Mouse (Mus musculus): ENCODE measurements around the gene Mrgbp. TPM values are rescaled to one million over a fixed set of nuclear protein-coding genes. Genes with fewer than 3 reads are reported as not detected.
A peak's percentile ranks its signal among the peaks of the same experiment; 100 is the strongest.

The Mrgbp gene
- 19.0 and 20.9 TPM in 2 replicates for polyA plus RNA-seq (2015; fragmentation: Nextera tagmentation; extraction: Ambion mirVana)

GRCm38 (mm10) chr2:180581002-180581401 lies at the start of gene Mrgbp:
Gene Mrgbp, plus strand, starts transcription at chr2:180581304.
- no peaks in the 10 kb centered on the region for H3K9me3 ChIP-seq (ENCODE audit: control insufficient read depth, low read length)
- no peak for ATAC-seq
- no peak within 1 kb of the TSS for H3K9ac ChIP-seq (ENCODE audit: low read depth, low read length)
- H3K27me3 ChIP-seq (replicated peaks; ENCODE audit: control insufficient read depth, insufficient read depth, low read length) = peaks cover 13% of the 10 kb centered on the region; the same call in 1 of the 2 replicates
- no peak within 1 kb of the TSS for H3K4me3 ChIP-seq (ENCODE audit: low read length)
- H3K27ac ChIP-seq (ENCODE audit: low read length) = no peak within 1 kb of the TSS
- H3K36me3 ChIP-seq (ENCODE audit: control insufficient read depth, insufficient read depth, low read length) = 0 out of 2 replicates have a peak, but pooled peaks cover 8% of the 10 kb centered on the region
- H3K4me1 ChIP-seq (ENCODE audit: control insufficient read depth, insufficient read depth, low read length) = peaks cover 9% of the 10 kb centered on the region
- WGBS = 65% methylated on average over 3 of the region's 3 CpGs
- H3K4me2 ChIP-seq (ENCODE audit: low read depth, low read length) = no peak within 1 kb of the TSS

GRCm38 (mm10) chr2:180531671-180532385 lies 49.3 kb upstream of the Mrgbp start:
- no peaks in the 10 kb centered on the region for H3K36me3 ChIP-seq (ENCODE audit: control insufficient read depth, insufficient read depth, low read length)
- H3K9ac ChIP-seq (ENCODE audit: low read depth, low read length) = no peak overlapping the region
- WGBS = 60% methylated on average over 7 of the region's 7 CpGs
- H3K27me3 ChIP-seq (replicated peaks; ENCODE audit: control insufficient read depth, insufficient read depth, low read length) = peaks cover 5% of the 10 kb centered on the region
- ATAC-seq = no peak
- no peak overlapping the region for H3K4me3 ChIP-seq (ENCODE audit: low read length)
- H3K4me2 ChIP-seq (ENCODE audit: low read depth, low read length) = no peak overlapping the region
- H3K9me3 ChIP-seq (ENCODE audit: control insufficient read depth, low read length) = no peaks in the 10 kb centered on the region
- peak overlapping the region; percentile 28; the same call in 1 of the 2 replicates for H3K27ac ChIP-seq (ENCODE audit: low read length)
- peaks cover 15% of the 10 kb centered on the region for H3K4me1 ChIP-seq (ENCODE audit: control insufficient read depth, insufficient read depth, low read length)

- no peaks in the 10 kb centered on the region for H3K9me3 ChIP-seq (ENCODE audit: control insufficient read depth, low read length)
- H3K27ac ChIP-seq (ENCODE audit: low read length) = peak overlapping the region; percentile 23; the same call in 1 of the 2 replicates
- peaks cover 3% of the 10 kb centered on the region for H3K27me3 ChIP-seq (replicated peaks; ENCODE audit: control insufficient read depth, insufficient read depth, low read length)
- H3K4me1 ChIP-seq (ENCODE audit: control insufficient read depth, insufficient read depth, low read length) = peaks cover 15% of the 10 kb centered on the region
- no peaks in the 10 kb centered on the region for H3K36me3 ChIP-seq (ENCODE audit: control insufficient read depth, insufficient read depth, low read length)
- ATAC-seq = no peak
- H3K4me3 ChIP-seq (ENCODE audit: low read length) = no peak overlapping the region
- no peak overlapping the region for H3K9ac ChIP-seq (ENCODE audit: low read depth, low read length)
- H3K4me2 ChIP-seq (ENCODE audit: low read depth, low read length) = no peak overlapping the region
- WGBS = 36% methylated on average over 6 of the region's 6 CpGs
Measured at GRCm38 (mm10) chr2:180532386-180532995, 48.6 kb upstream of the Mrgbp start.

- Histone ChIP-seq H3K9ac (ENCODE audit: low read depth, low read length) (no peak overlapping the region), H3K36me3 (ENCODE audit: control insufficient read depth, insufficient read depth, low read length) (no peaks in the 10 kb centered on the region), H3K4me2 (ENCODE audit: low read depth, low read length) (no peak overlapping the region), H3K4me3 (ENCODE audit: low read length) (no peak overlapping the region), H3K27me3 (replicated peaks; ENCODE audit: control insufficient read depth, insufficient read depth, low read length) (no peaks in the 10 kb centered on the region; the same call in 1 of the 2 replicates), H3K4me1 (ENCODE audit: control insufficient read depth, insufficient read depth, low read length) (peaks cover 15% of the 10 kb centered on the region), H3K27ac (ENCODE audit: low read length) (no peak overlapping the region), H3K9me3 (ENCODE audit: control insufficient read depth, low read length) (no peaks in the 10 kb centered on the region)
- ATAC-seq = no peak
- 75% methylated on average over 4 of the region's 4 CpGs for WGBS
Measured at GRCm38 (mm10) chr2:180533237-180533636, 47.9 kb upstream of the Mrgbp start.

GRCm38 (mm10) chr2:180543675-180544074 lies 37.4 kb upstream of the Mrgbp start:
- no peaks in the 10 kb centered on the region for H3K36me3 ChIP-seq (ENCODE audit: control insufficient read depth, insufficient read depth, low read length)
- WGBS = 70% methylated on average over 2 of the region's 2 CpGs
- no peak overlapping the region for H3K27ac ChIP-seq (ENCODE audit: low read length)

GRCm38 (mm10) chr2:180545046-180545445 lies 36.1 kb upstream of the Mrgbp start:
- no peak overlapping the region for H3K9ac ChIP-seq (ENCODE audit: low read depth, low read length)
- H3K9me3 ChIP-seq (ENCODE audit: control insufficient read depth, low read length) = no peaks in the 10 kb centered on the region
- no peak overlapping the region for H3K4me3 ChIP-seq (ENCODE audit: low read length)
- H3K4me1 ChIP-seq (ENCODE audit: control insufficient read depth, insufficient read depth, low read length) = 0 out of 2 replicates have a peak, but pooled peaks cover 4% of the 10 kb centered on the region
- 82% methylated on average over 18 of the region's 18 CpGs for WGBS
- no peak for ATAC-seq
- no peak overlapping the region for H3K27ac ChIP-seq (ENCODE audit: low read length)
- no peaks in the 10 kb centered on the region for H3K36me3 ChIP-seq (ENCODE audit: control insufficient read depth, insufficient read depth, low read length)
- no peaks in the 10 kb centered on the region for H3K27me3 ChIP-seq (replicated peaks; ENCODE audit: control insufficient read depth, insufficient read depth, low read length)
- no peak overlapping the region for H3K4me2 ChIP-seq (ENCODE audit: low read depth, low read length)

More at GRCm38 (mm10) chr2:180543675-180544074, 37.4 kb upstream of the Mrgbp start:
- no peak overlapping the region for H3K4me3 ChIP-seq (ENCODE audit: low read length)
- H3K9me3 ChIP-seq (ENCODE audit: control insufficient read depth, low read length) = no peaks in the 10 kb centered on the region
- H3K4me2 ChIP-seq (ENCODE audit: low read depth, low read length) = no peak overlapping the region
- H3K27me3 ChIP-seq (replicated peaks; ENCODE audit: control insufficient read depth, insufficient read depth, low read length) = no peaks in the 10 kb centered on the region
- no peak for ATAC-seq
- H3K9ac ChIP-seq (ENCODE audit: low read depth, low read length) = no peak overlapping the region
- H3K4me1 ChIP-seq (ENCODE audit: control insufficient read depth, insufficient read depth, low read length) = 0 out of 2 replicates have a peak, but pooled peaks cover 4% of the 10 kb centered on the region

GRCm38 (mm10) chr2:180547384-180548106 lies 33.6 kb upstream of the Mrgbp start:
- Histone ChIP-seq H3K27me3 (replicated peaks; ENCODE audit: control insufficient read depth, insufficient read depth, low read length) (0 out of 2 replicates have a peak, but pooled peaks cover 3% of the 10 kb centered on the region), H3K9me3 (ENCODE audit: control insufficient read depth, low read length) (no peaks in the 10 kb centered on the region), H3K27ac (ENCODE audit: low read length) (no peak overlapping the region), H3K9ac (ENCODE audit: low read depth, low read length) (no peak overlapping the region), H3K4me1 (ENCODE audit: control insufficient read depth, insufficient read depth, low read length) (0 out of 2 replicates have a peak, but pooled peaks cover 4% of the 10 kb centered on the region), H3K36me3 (ENCODE audit: control insufficient read depth, insufficient read depth, low read length) (no peaks in the 10 kb centered on the region), H3K4me2 (ENCODE audit: low read depth, low read length) (no peak overlapping the region), H3K4me3 (ENCODE audit: low read length) (no peak overlapping the region)
- 15% methylated on average over 8 of the region's 8 CpGs for WGBS
- no peak for ATAC-seq

GRCm38 (mm10) chr2:180552340-180552739 lies 28.8 kb upstream of the Mrgbp start:
- Histone ChIP-seq H3K4me1 (ENCODE audit: control insufficient read depth, insufficient read depth, low read length) (0 out of 2 replicates have a peak, but pooled peaks cover 4% of the 10 kb centered on the region), H3K9me3 (ENCODE audit: control insufficient read depth, low read length) (no peaks in the 10 kb centered on the region), H3K27me3 (replicated peaks; ENCODE audit: control insufficient read depth, insufficient read depth, low read length) (0 out of 2 replicates have a peak, but pooled peaks cover 3% of the 10 kb centered on the region), H3K4me3 (ENCODE audit: low read length) (no peak overlapping the region), H3K4me2 (ENCODE audit: low read depth, low read length) (no peak overlapping the region), H3K27ac (ENCODE audit: low read length) (no peak overlapping the region), H3K9ac (ENCODE audit: low read depth, low read length) (no peak overlapping the region), H3K36me3 (ENCODE audit: control insufficient read depth, insufficient read depth, low read length) (no peaks in the 10 kb centered on the region)
- no peak for ATAC-seq
- WGBS = 66% methylated on average over 3 of the region's 3 CpGs

- Histone ChIP-seq H3K9me3 (ENCODE audit: control insufficient read depth, low read length) (no peaks in the 10 kb centered on the region), H3K27ac (ENCODE audit: low read length) (no peak overlapping the region), H3K9ac (ENCODE audit: low read depth, low read length) (no peak overlapping the region), H3K27me3 (replicated peaks; ENCODE audit: control insufficient read depth, insufficient read depth, low read length) (0 out of 2 replicates have a peak, but pooled peaks cover 3% of the 10 kb centered on the region), H3K36me3 (ENCODE audit: control insufficient read depth, insufficient read depth, low read length) (no peaks in the 10 kb centered on the region), H3K4me3 (ENCODE audit: low read length) (no peak overlapping the region), H3K4me2 (ENCODE audit: low read depth, low read length) (no peak overlapping the region), H3K4me1 (ENCODE audit: control insufficient read depth, insufficient read depth, low read length) (no peaks in the 10 kb centered on the region)
- ATAC-seq = no peak
- WGBS = 56% methylated on average over 3 of the region's 3 CpGs
Measured at GRCm38 (mm10) chr2:180555219-180555618, 25.9 kb upstream of the Mrgbp start.

Measured in intestine, embryonic 16.5 days (tissue).